ENCODE assay signal across 8 mouse cellular contexts in the genomic region with DNA sequence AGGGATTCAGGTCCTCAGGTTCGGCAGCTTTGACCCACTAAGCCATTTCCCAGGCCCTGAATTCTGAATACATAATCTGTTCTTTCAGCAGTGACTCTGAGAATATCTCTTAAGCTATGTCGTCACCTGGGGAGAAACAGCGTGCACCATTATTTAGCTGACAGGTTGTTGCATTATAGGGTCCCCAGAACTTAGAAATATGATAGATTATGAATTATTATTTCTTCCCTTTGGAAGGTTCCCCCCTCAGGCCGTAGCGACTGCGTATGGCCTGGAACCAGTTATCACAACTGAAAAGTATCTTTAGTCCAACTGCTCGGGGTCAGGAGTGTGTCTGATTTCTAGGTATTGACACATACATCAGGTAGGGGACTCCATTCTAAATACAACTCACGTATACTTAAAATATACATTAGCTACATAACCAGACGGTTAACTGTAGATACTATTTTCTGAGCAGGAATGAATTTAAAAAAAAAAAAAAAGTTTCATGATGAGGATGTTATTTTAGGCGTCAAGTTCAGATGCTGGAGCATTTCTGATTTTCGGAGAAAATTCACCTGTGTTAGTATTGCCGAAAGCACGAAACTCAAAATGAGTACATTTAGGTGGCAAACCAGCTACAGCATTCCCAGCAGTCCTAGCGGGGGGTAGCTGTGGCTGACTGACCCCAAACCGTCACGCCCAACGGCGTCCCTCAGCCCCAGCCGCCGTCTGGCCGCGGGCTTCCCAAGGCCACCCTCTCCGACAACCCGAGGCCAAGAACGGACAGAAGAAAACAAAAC. TPM values are rescaled to one million over a fixed set of nuclear protein-coding genes. Genes with fewer than 3 reads are reported as not detected.
DNase-seq lines count a peak whose midpoint lies in the region; ATAC-seq and TF ChIP-seq lines count a peak whose summit lies in the region.

No protein-coding gene starts in this region.

- peak overlapping the region; percentile 100 for H3K27ac ChIP-seq in lung, embryonic 15.5 days
- H3K27ac ChIP-seq in embryonic facial prominence, embryonic 13.5 days, result peak overlapping the region; percentile 98
- H3K27ac ChIP-seq in intestine, embryonic 16.5 days (ENCODE audit: low read length), result peak overlapping the region; percentile 46
- no peak overlapping the region for H3K27ac ChIP-seq in olfactory bulb, adult 2 months (ENCODE audit: insufficient read depth, low read depth, low read length)

- H3K4me2 ChIP-seq in lung, embryonic 15.5 days, result peak overlapping the region; percentile 88
- H3K4me2 ChIP-seq in embryonic facial prominence, embryonic 13.5 days, result peak overlapping the region; percentile 82
- H3K4me2 ChIP-seq in intestine, embryonic 16.5 days (ENCODE audit: low read depth, low read length), result peak overlapping the region; percentile 56

- H3K9me3 ChIP-seq in lung, embryonic 15.5 days, result no peaks in the 10 kb centered on the region
- no peaks in the 10 kb centered on the region for H3K9me3 ChIP-seq in embryonic facial prominence, embryonic 13.5 days
- no peaks in the 10 kb centered on the region for H3K9me3 ChIP-seq in intestine, embryonic 16.5 days (ENCODE audit: control insufficient read depth, low read length)

- peak overlapping the region; percentile 79 for H3K4me3 ChIP-seq in lung, embryonic 15.5 days
- peak overlapping the region; percentile 71 for H3K4me3 ChIP-seq in embryonic facial prominence, embryonic 13.5 days
- peak overlapping the region; percentile 69 for H3K4me3 ChIP-seq in intestine, embryonic 16.5 days (ENCODE audit: low read length)
- H3K4me3 ChIP-seq in olfactory bulb, adult 2 months (ENCODE audit: insufficient read depth, low read depth, low read length), result peak overlapping the region; percentile 64

- DNase-seq in lung, postnatal 10 days, result no peak
- DNase-seq in left cerebral cortex, adult 9 months (ENCODE audit: low spot score in 2 of 2), result no peak
- no peak for DNase-seq in right cerebral cortex, adult 2 months (ENCODE audit: low spot score in 2 of 2)
- no peak for DNase-seq in urinary bladder, postnatal 25 days (ENCODE audit: low spot score)

- WGBS in lung, embryonic 15.5 days, result 6% methylated on average over 25 of the region's 25 CpGs
- 8% methylated on average over 25 of the region's 25 CpGs for WGBS in embryonic facial prominence, embryonic 13.5 days
- 8% methylated on average over 25 of the region's 25 CpGs for WGBS in intestine, embryonic 16.5 days
- 4% methylated on average over 25 of the region's 25 CpGs for WGBS in olfactory bulb, adult 2 months

- peaks cover 24% of the 10 kb centered on the region for H3K36me3 ChIP-seq in lung, embryonic 15.5 days
- H3K36me3 ChIP-seq in embryonic facial prominence, embryonic 13.5 days, result peaks cover 24% of the 10 kb centered on the region
- no peaks in the 10 kb centered on the region for H3K36me3 ChIP-seq in intestine, embryonic 16.5 days (ENCODE audit: control insufficient read depth, insufficient read depth, low read length)

- peak overlapping the region; percentile 86 for H3K9ac ChIP-seq in lung, embryonic 15.5 days
- peak overlapping the region; percentile 87 for H3K9ac ChIP-seq in embryonic facial prominence, embryonic 13.5 days
- H3K9ac ChIP-seq in intestine, embryonic 16.5 days (ENCODE audit: low read depth, low read length), result peak overlapping the region; percentile 85

- TF ChIP-seq CTCF in olfactory bulb, adult 2 months (IDR thresholded peaks at IDR 0.05; ENCODE audit: insufficient read depth, low read depth, low read length), result peak; percentile 31; the same call in 1 of the 2 replicates

- peaks cover 18% of the 10 kb centered on the region for H3K4me1 ChIP-seq in lung, embryonic 15.5 days
- H3K4me1 ChIP-seq in embryonic facial prominence, embryonic 13.5 days, result peaks cover 14% of the 10 kb centered on the region
- H3K4me1 ChIP-seq in intestine, embryonic 16.5 days (ENCODE audit: control insufficient read depth, insufficient read depth, low read length), result peaks cover 11% of the 10 kb centered on the region
- H3K4me1 ChIP-seq in olfactory bulb, adult 2 months (ENCODE audit: control insufficient read depth, insufficient read depth, low read length), result no peaks in the 10 kb centered on the region

- TF ChIP-seq POLR2A in olfactory bulb, adult 2 months (IDR thresholded peaks at IDR 0.05; ENCODE audit: insufficient read depth, low read depth, low read length), result no peak

- no peaks in the 10 kb centered on the region for H3K27me3 ChIP-seq in lung, embryonic 15.5 days
- no peaks in the 10 kb centered on the region for H3K27me3 ChIP-seq in embryonic facial prominence, embryonic 13.5 days
- H3K27me3 ChIP-seq in intestine, embryonic 16.5 days (replicated peaks; ENCODE audit: control insufficient read depth, insufficient read depth, low read length), result no peaks in the 10 kb centered on the region

- ATAC-seq in lung, embryonic 15.5 days (ENCODE audit: borderline replicate concordance, extremely low read depth, low FRiP score, low TSS enrichment), result peak; percentile 83
- ATAC-seq in embryonic facial prominence, embryonic 13.5 days (ENCODE audit: insufficient number of reproducible peaks, insufficient read depth, low FRiP score, low TSS enrichment, low read depth), result peak; percentile 69; the same call in 1 of the 2 replicates
- peak; percentile 81 for ATAC-seq in intestine, embryonic 16.5 days

RNA-seq across cellular contexts. Expression of gene Fignl1, which starts 0.5 kb away (rescaled TPM):
- 86.1 and 88.1 TPM in 2 replicates for polyA plus RNA-seq in lung, embryonic 15.5 days (2015; fragmentation: Nextera tagmentation; extraction: Ambion mirVana)
- polyA plus RNA-seq in embryonic facial prominence, embryonic 13.5 days (2015; fragmentation: Nextera tagmentation; extraction: Ambion mirVana), result 53.7 and 59.4 TPM in 2 replicates
- 38.1 and 40.4 TPM in 2 replicates for polyA plus RNA-seq in intestine, embryonic 16.5 days (2015; fragmentation: Nextera tagmentation; extraction: Ambion mirVana)
- polyA plus RNA-seq in olfactory bulb, adult 2 months (2012; ENCODE audit: insufficient read depth, insufficient read length, low replicate concordance, missing spikeins), result not detected in 2 replicates

Comparison
In these comparisons a context has a peak if more than half of its experiments do, and no peak if none do; other contexts are left out.
1. RNA of gene Fignl1, which starts 0.5 kb away (polyA plus RNA-seq): 86.1 to 88.1 TPM in lung, embryonic 15.5 days, 53.7 to 59.4 TPM in embryonic facial prominence, embryonic 13.5 days and 38.1 to 40.4 TPM in intestine, embryonic 16.5 days; not detected in olfactory bulb, adult 2 months; every median in the first group is over 10 times any median in the second.
2. Peak in every context shown above with its lines, with median percentiles within 50 percentile points of each other: ATAC-seq, H3K4me2 ChIP-seq, H3K4me3 ChIP-seq and H3K9ac ChIP-seq.